Mouse (Mus musculus): ENCODE data around the gene Irak1. TPM values are rescaled to one million over a fixed set of nuclear protein-coding genes. Genes with fewer than 3 reads are reported as not detected.

Gene Irak1
- total RNA-seq, 2 experiments from 2014 or later = 56.4 to 57.1 TPM

GRCm38 (mm10) chrX:73966248-73967176 is 57.2 kb downstream of the Irak1 start, which contains the start of gene Hcfc1:
Gene Hcfc1, minus strand, starts transcription at chrX:73966357.
- peak; percentile 92 for DNase-seq

- peak; percentile 54 for DNase-seq
These were observed 58.4 kb downstream of the Irak1 start for GRCm38 (mm10) chrX:73965307-73965706.

GRCm38 (mm10) chrX:73964363-73964762 is 59.4 kb downstream of the Irak1 start:
- DNase-seq = no peak

Small RNA genes within 50 kb of the gene (microRNA-seq; reads per million reads assigned to microRNA genes)
- gene Mir5132 = 3.8 to 4.5 reads per million in 2 experiments
- 0.20 to 0.35 reads per million in 2 experiments for gene Mir718

Other genes with a start within 250 kb of the Irak1 start
- gene Srpk3, start 249.5 kb downstream of the Irak1 start, total RNA-seq (2021) = 10 to 100 TPM; 49.2 to 50.9 TPM
- 100 to 1,000 TPM; 401 to 448 TPM for gene Idh3g, start 237.0 kb downstream of the Irak1 start, total RNA-seq (2021)
- 100 to 1,000 TPM; 107 to 109 TPM for gene Ssr4, start 236.9 kb downstream of the Irak1 start, total RNA-seq (2021)
- 1 to 10 TPM; 3.2 to 3.4 TPM for gene Pdzd4, start 198.9 kb downstream of the Irak1 start, total RNA-seq (2021)
- not detected for gene Avpr2, start 131.8 kb downstream of the Irak1 start, total RNA-seq (2021)
- gene L1cam, start 127.8 kb downstream of the Irak1 start, total RNA-seq (2021) = 1 to 10 TPM; 1.4 to 1.6 TPM
- 1 to 10 TPM; 1.8 to 2.0 TPM for gene Arhgap4, start 102.0 kb downstream of the Irak1 start, total RNA-seq (2021)
- 10 to 100 TPM; 66.7 to 71.7 TPM for gene Naa10, start 102.0 kb downstream of the Irak1 start, total RNA-seq (2021)
- gene Renbp, start 93.1 kb downstream of the Irak1 start, total RNA-seq (2021) = 10 to 100 TPM; 21.4 to 22.9 TPM
- 10 to 100 TPM; 73.9 to 79.3 TPM for gene Hcfc1, start 57.6 kb downstream of the Irak1 start, total RNA-seq (2021)
- not detected for gene Opn1mw, start 103.5 kb upstream of the Irak1 start, total RNA-seq (2021)
- gene Mecp2, start 111.4 kb upstream of the Irak1 start, total RNA-seq (2021) = 10 to 100 TPM; 37.6 to 39.6 TPM
- gene Tex28, start 143.9 kb upstream of the Irak1 start, total RNA-seq (2021) = not detected
- not detected for gene Tktl1, start 153.3 kb upstream of the Irak1 start, total RNA-seq (2021)
- gene Flna, start 225.9 kb upstream of the Irak1 start, total RNA-seq (2021) = 100 to 1,000 TPM; 375 to 378 TPM
- gene Emd, start 230.8 kb upstream of the Irak1 start, total RNA-seq (2021) = 10 to 100 TPM; 57.6 to 61.6 TPM
- gene Rpl10, start 246.9 kb upstream of the Irak1 start, total RNA-seq (2021) = 100 to 1,000 TPM; 297 to 347 TPM